Mouse (Mus musculus) myocyte (in vitro differentiated cells): ENCODE results near the gene Map2k3.

Experiments used
- E2F4 ChIP-seq: IDR thresholded peaks from one replicate; pipeline ENCODE4 v1.6.1; 2011; ENCODE audit warnings: mild to moderate bottlenecking, control low read depth, moderate library complexity; ENCODE audit not compliant: insufficient read depth
- POLR2A ChIP-seq: IDR thresholded peaks from one replicate; pipeline ENCODE4 v1.6.1; 2011; ENCODE audit warnings: low read depth, mild to moderate bottlenecking, control low read depth, moderate library complexity; ENCODE audit not compliant: insufficient read length
- POLR2AphosphoS2 ChIP-seq: IDR thresholded peaks from one replicate; pipeline ENCODE4 v1.6.1; 2011; ENCODE audit warnings: low read depth, control low read depth; ENCODE audit not compliant: insufficient read length
- REST ChIP-seq: IDR thresholded peaks from one replicate; pipeline ENCODE4 v1.6.1; 2011; ENCODE audit warnings: mild to moderate bottlenecking, control low read depth, moderate library complexity; ENCODE audit not compliant: insufficient read depth, insufficient read length
- USF1 ChIP-seq: IDR thresholded peaks from one replicate; pipeline ENCODE4 v1.6.1; 2011; ENCODE audit warnings: low read depth, mild to moderate bottlenecking, control low read depth, moderate library complexity

DNA sequence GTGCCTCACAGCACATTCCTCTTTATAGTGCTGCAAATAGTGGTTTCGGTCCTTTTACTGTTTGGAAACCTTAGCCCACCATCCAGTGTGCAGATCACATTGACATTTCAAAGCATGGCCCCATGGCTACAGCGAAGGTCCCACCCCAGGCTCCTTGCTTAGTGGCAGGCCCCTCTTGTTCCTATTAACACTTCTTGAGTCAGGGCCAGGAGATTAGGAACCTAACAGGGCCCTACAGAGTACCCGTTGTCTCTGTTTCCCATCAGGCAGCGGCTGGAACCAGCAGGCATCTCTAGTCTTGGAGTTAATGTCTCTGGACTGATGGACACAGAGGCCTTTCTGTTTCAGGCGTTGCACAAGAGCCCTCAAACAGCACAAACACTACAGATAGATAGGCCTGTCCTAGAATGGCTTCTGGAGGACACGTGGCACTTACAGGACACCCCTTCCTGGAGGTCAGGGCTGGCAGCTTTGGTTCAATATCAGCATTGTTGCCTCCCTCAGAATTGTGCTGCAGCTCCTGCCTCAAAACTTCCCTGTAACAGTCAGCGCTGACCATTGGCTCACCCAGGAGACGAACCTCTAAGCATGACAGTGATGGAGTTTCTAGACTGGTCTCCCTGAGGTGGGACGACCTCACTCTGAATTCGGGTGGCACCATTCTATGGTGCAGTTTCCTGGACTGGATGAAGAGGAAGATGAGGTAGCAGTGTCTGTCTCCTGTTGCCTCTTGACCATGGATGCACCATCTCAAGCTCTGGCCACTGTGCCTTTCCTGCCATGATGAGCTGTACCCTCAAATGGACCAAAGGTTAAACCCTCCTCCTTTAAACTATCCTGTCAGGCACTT is 22.6 kb downstream of the Map2k3 start:
- TF ChIP-seq E2F4 (no peak), POLR2A (no peak), USF1 (no peak), POLR2AphosphoS2 (no peak), REST (no peak)
